Mouse (Mus musculus): ENCODE results near the gene Tspan10.

Tspan10 gene

GRCm38 (mm10) chr11:120454965-120455364 is 12.5 kb downstream of the Tspan10 start:
- no peak for DNase-seq (ENCODE audit: extremely low read depth, low read depth)

GRCm38 (mm10) chr11:120455413-120455812 is 13.0 kb downstream of the Tspan10 start:
- no peak for DNase-seq (ENCODE audit: extremely low read depth, low read depth)

- peak; percentile 59 for DNase-seq (ENCODE audit: extremely low read depth, low read depth)
Observed at GRCm38 (mm10) chr11:120457370-120457769, 14.9 kb downstream of the Tspan10 start.

GRCm38 (mm10) chr11:120457772-120458751 is 15.6 kb downstream of the Tspan10 start, which contains the start of the genes Oxld1 and Ccdc137:
Oxld1 (minus strand) TSS chr11:120458068.
Ccdc137 (plus strand) TSS chr11:120458115.
- DNase-seq (ENCODE audit: extremely low read depth, low read depth): peak; percentile 79

- DNase-seq (ENCODE audit: extremely low read depth, low read depth): no peak
Observed at GRCm38 (mm10) chr11:120458847-120459597, 16.6 kb downstream of the Tspan10 start.

GRCm38 (mm10) chr11:120463536-120463935 is 21.1 kb downstream of the Tspan10 start:
- DNase-seq (ENCODE audit: extremely low read depth, low read depth): no peak

- no peak for DNase-seq (ENCODE audit: extremely low read depth, low read depth)
Observed at GRCm38 (mm10) chr11:120464365-120464764, 21.9 kb downstream of the Tspan10 start.

- no peak for DNase-seq (ENCODE audit: extremely low read depth, low read depth)
Observed at GRCm38 (mm10) chr11:120465521-120465920, 23.1 kb downstream of the Tspan10 start.

- peak; percentile 98 for DNase-seq (ENCODE audit: extremely low read depth, low read depth)
Observed at GRCm38 (mm10) chr11:120467051-120467735, 24.7 kb downstream of the Tspan10 start, which contains the start of gene Arl16. Arl16 (minus strand) TSS chr11:120467607.

GRCm38 (mm10) chr11:120467736-120468092 is 25.3 kb downstream of the Tspan10 start:
- no peak for DNase-seq (ENCODE audit: extremely low read depth, low read depth)

GRCm38 (mm10) chr11:120472052-120472451 is 29.6 kb downstream of the Tspan10 start:
- DNase-seq (ENCODE audit: extremely low read depth, low read depth): no peak

GRCm38 (mm10) chr11:120483448-120483934 is 41.0 kb downstream of the Tspan10 start:
- DNase-seq (ENCODE audit: extremely low read depth, low read depth): no peak

GRCm38 (mm10) chr11:120484265-120484981 is 42.0 kb downstream of the Tspan10 start, which contains the start of gene Mrpl12:
Mrpl12 (plus strand) TSS chr11:120484613.
- DNase-seq (ENCODE audit: extremely low read depth, low read depth): peak; percentile 83

- DNase-seq (ENCODE audit: extremely low read depth, low read depth): no peak
Observed at GRCm38 (mm10) chr11:120485251-120485650, 42.8 kb downstream of the Tspan10 start.

- DNase-seq (ENCODE audit: extremely low read depth, low read depth): no peak
Observed at GRCm38 (mm10) chr11:120488516-120488915, 46.1 kb downstream of the Tspan10 start.

- peak; percentile 79 for DNase-seq (ENCODE audit: extremely low read depth, low read depth)
Observed at GRCm38 (mm10) chr11:120489054-120489761, 46.8 kb downstream of the Tspan10 start.

- DNase-seq (ENCODE audit: extremely low read depth, low read depth): no peak
Observed at GRCm38 (mm10) chr11:120490291-120491046, 48.0 kb downstream of the Tspan10 start.

GRCm38 (mm10) chr11:120491317-120492023 is 49.0 kb downstream of the Tspan10 start, which contains the start of gene Slc25a10:
Slc25a10 (plus strand) TSS chr11:120491840.
- DNase-seq (ENCODE audit: extremely low read depth, low read depth): peak; percentile 50
